Mouse (Mus musculus): ENCODE results near the gene Enox1.

DNA sequence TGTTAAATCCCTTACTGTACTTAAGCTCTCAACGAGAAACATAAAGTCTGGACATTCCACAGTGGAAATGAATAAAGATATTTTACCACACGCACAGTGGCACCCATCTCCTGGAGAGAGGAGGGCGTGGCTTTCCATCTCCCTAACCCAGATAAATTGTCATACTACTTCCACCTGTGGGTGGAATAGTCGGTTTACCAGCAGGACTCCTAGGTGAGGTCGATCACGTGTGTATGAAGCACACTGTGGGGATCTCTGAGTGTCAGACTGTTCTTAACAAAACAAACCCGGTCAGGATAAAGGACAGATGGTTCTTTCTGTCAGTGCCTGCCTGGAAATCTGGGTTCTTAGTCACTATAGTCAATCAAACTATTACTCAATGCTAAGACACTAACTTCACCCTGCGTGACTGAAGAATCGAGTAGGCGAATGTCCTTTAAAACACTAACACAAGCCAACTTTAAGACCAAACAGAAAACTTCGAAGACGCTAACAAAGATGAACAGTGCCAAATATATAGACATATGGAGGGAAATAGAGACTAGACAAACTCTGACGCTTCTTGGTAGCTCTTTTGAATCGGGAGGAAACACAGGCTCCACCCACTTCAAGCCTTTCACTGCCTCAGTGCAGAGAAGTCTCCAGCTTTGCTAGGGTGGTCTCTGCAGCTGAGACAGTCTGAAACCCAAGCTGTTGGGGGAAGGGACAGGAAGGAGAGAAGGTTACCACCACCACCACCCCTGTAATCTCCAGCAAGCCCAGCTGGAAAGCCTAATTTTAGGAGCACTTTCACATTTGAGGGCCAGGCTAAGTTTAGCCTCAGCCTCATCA is 423.8 kb downstream of the Enox1 start:
- TF ChIP-seq POLR2A (IDR thresholded peaks at IDR 0.05; ENCODE audit: low read depth, low read length), result no peak
- no peak for TF ChIP-seq CTCF (IDR thresholded peaks at IDR 0.05; ENCODE audit: extremely low read depth, insufficient read depth, insufficient read length, insufficient replicate concordance)

Data from spleen, adult 2 months (tissue).